Mouse (Mus musculus) testis, adult 2 months (tissue): ENCODE data around the gene E130308A19Rik.

Source experiments
- CTCF ChIP-seq: fragments of 200-500 bp; IDR thresholded peaks from 2 replicates; pipeline ENCODE4 v1.5.1; 2012; ENCODE audit warnings: low read depth, mild to moderate bottlenecking, inconsistent platforms, low read length, moderate library complexity; ENCODE audit not compliant: control insufficient read depth, insufficient read depth, insufficient replicate concordance
- POLR2A ChIP-seq: fragments of 200-500 bp; IDR thresholded peaks from 2 replicates; pipeline ENCODE4 v1.6.1; 2012; ENCODE audit warnings: low read depth, mild to moderate bottlenecking, inconsistent platforms, low read length, moderate library complexity; ENCODE audit not compliant: control insufficient read depth

DNA sequence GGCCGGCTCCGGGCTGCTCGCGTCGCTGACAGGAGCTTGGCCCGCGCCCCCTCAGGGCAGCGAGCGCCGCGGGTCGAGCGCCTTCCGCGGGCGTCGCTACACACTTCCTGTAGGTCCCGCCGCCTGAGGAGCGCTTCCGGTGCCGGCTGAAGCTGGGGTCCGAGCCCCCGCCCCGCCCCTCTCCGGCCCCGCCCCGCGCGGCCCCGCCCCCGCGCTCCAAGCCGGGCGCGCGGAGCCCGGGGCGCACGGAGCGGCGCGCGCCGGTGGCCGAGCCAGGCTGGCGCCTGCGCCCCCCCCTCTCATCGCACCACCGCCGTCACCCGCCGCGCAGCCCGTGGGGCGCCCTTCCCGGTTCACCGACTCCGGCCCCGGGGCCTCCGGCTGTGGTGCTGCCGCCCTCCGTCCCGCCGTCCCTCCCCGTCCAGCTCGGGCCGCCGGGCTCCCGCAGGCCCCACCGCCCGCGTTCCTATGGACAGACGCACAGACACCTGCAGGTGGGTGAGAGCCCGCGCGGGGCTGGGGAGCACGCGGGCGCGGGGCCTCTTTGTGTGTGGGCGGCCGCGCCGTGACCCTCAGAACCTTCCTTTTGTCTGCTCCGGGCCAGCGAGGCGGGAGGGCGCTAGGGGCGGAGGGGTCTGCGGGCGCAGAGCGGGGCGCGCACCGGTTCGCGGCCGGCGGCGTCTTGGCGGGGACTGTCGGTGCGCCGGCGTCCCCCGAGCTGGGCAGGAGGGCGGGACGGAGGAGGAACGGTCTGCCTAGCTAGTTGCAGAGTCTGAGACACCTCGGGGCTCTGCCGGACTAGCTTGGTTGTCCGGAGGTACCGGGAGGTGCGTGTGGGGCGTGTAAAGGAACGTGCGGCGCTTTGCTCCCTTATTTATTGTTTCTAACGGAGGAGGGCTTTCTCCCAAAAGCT lies at the start of gene E130308A19Rik:
- TF ChIP-seq CTCF (no peak), POLR2A (peak; percentile 62)
